ENCODE assay signal across 8 mouse cellular contexts in genomic region chr11:110478978-110479384, GRCm38 (mm10).
DNase-seq lines count a peak whose midpoint lies in the region; ATAC-seq lines count a peak whose summit lies in the region.

No protein-coding gene starts in this region.

- peak; percentile 82 for DNase-seq in heart, adult 11 months
- DNase-seq in heart, adult 9 months (ENCODE audit: low spot score in 2 of 2) = no peak
- peak; percentile 16 to 36 for DNase-seq in cerebellum, postnatal 36 days
- DNase-seq in kidney, postnatal 36 days = peak; percentile 83 to 90
- DNase-seq in telencephalon, adult 2 months (ENCODE audit: low read depth, low spot score) = peak; percentile 48
- DNase-seq in spleen, adult 12 weeks (ENCODE audit: low spot score) = no peak

- WGBS in heart, embryonic 15.5 days = 4% methylated on average over 5 of the region's 6 CpGs

- peak overlapping the region; percentile 57 for H3K4me2 ChIP-seq in heart, embryonic 15.5 days

- H3K36me3 ChIP-seq in heart, embryonic 15.5 days = no peaks in the 10 kb centered on the region
- H3K36me3 ChIP-seq in megakaryocyte, embryonic 14.5 days (replicated peaks; ENCODE audit: low read length) = no peaks in the 10 kb centered on the region

- H3K9ac ChIP-seq in heart, embryonic 15.5 days = 0 out of 2 replicates have a peak overlapping the region, but pooled peaks have one; percentile 16

- peaks cover 27% of the 10 kb centered on the region for H3K4me1 ChIP-seq in heart, embryonic 15.5 days (replicated peaks)
- peaks cover 55% of the 10 kb centered on the region for H3K4me1 ChIP-seq in megakaryocyte, embryonic 14.5 days

- H3K27me3 ChIP-seq in heart, embryonic 15.5 days = no peaks in the 10 kb centered on the region
- H3K27me3 ChIP-seq in megakaryocyte, embryonic 14.5 days (replicated peaks) = no peaks in the 10 kb centered on the region

- 0 out of 2 replicates have a peak overlapping the region, but pooled peaks have one; percentile 20 for H3K27ac ChIP-seq in heart, embryonic 15.5 days

- ATAC-seq in heart, embryonic 15.5 days (replicated peaks; ENCODE audit: insufficient number of reproducible peaks, insufficient read depth, low FRiP score, low read depth) = 0 out of 2 replicates have a peak, but pooled peaks have one; percentile 41

- no peaks in the 10 kb centered on the region for H3K9me3 ChIP-seq in heart, embryonic 15.5 days (replicated peaks)
- H3K9me3 ChIP-seq in megakaryocyte, embryonic 14.5 days = no peaks in the 10 kb centered on the region

- H3K4me3 ChIP-seq in heart, embryonic 15.5 days = peak overlapping the region; percentile 37
- H3K4me3 ChIP-seq in megakaryocyte, embryonic 14.5 days (replicated peaks) = peak overlapping the region; percentile 77

Comparison
In these comparisons a context has a peak if more than half of its experiments do, and no peak if none do; other contexts are left out.
1. DNase-seq: peak in heart, adult 11 months (single experiment), cerebellum, postnatal 36 days (2 of 2), kidney, postnatal 36 days (2 of 2) and telencephalon, adult 2 months (single experiment); none in heart, adult 9 months (0 of 2) and spleen, adult 12 weeks (single experiment).